Mouse (Mus musculus): ENCODE results near the gene Crb3. TPM values are rescaled to one million over a fixed set of nuclear protein-coding genes. Genes with fewer than 3 reads are reported as not detected.

Gene Crb3
- total and polyA plus RNA-seq, 2 experiments = 21.9 to 45.6 TPM

GRCm38 (mm10) chr17:57062548-57062947 is 3.6 kb downstream of the Crb3 start:
- peak; percentile 27 for DNase-seq (ENCODE audit: extremely low read depth, low read depth, low spot score)
- H3K36me3 ChIP-seq (ENCODE audit: control insufficient read depth, insufficient read depth, low read length) = no peaks in the 10 kb centered on the region; the same call in 1 of the 2 replicates
- peaks cover 13% of the 10 kb centered on the region for H3K4me1 ChIP-seq (ENCODE audit: control insufficient read depth, insufficient read depth, low read length)
- no peak for TF ChIP-seq POLR2A (IDR thresholded peaks at IDR 0.05; ENCODE audit: extremely low read depth, insufficient read depth, low read length)
- TF ChIP-seq CTCF (IDR thresholded peaks at IDR 0.05; ENCODE audit: low read depth, low read length) = no peak
- H3K9ac ChIP-seq (ENCODE audit: low read depth, low read length) = peak overlapping the region; percentile 83
- H3K27me3 ChIP-seq (ENCODE audit: control insufficient read depth, insufficient read depth, low read length) = no peaks in the 10 kb centered on the region
- peaks cover 4% of the 10 kb centered on the region; the same call in 1 of the 2 replicates for H3K79me2 ChIP-seq (ENCODE audit: control insufficient read depth, insufficient read depth, low read length)
- H3K4me3 ChIP-seq (ENCODE audit: insufficient read depth, low read depth, low read length) = peak overlapping the region; percentile 78
- WGBS = 1% methylated on average over 22 of the region's 22 CpGs
- H3K27ac ChIP-seq (replicated peaks; ENCODE audit: insufficient read depth, low read depth, low read length) = peak overlapping the region; percentile 80

GRCm38 (mm10) chr17:57063031-57063430 is 4.1 kb downstream of the Crb3 start:
- H3K27ac ChIP-seq (replicated peaks; ENCODE audit: insufficient read depth, low read depth, low read length) = no peak overlapping the region
- peak overlapping the region; percentile 21; the same call in 1 of the 2 replicates for H3K9ac ChIP-seq (ENCODE audit: low read depth, low read length)
- WGBS = 26% methylated on average over 8 of the region's 8 CpGs
- no peak for DNase-seq (ENCODE audit: extremely low read depth, low read depth, low spot score)
- TF ChIP-seq POLR2A (IDR thresholded peaks at IDR 0.05; ENCODE audit: extremely low read depth, insufficient read depth, low read length) = no peak
- TF ChIP-seq CTCF (IDR thresholded peaks at IDR 0.05; ENCODE audit: low read depth, low read length) = no peak
- H3K4me3 ChIP-seq (ENCODE audit: insufficient read depth, low read depth, low read length) = peak overlapping the region; percentile 43
- H3K79me2 ChIP-seq (ENCODE audit: control insufficient read depth, insufficient read depth, low read length) = peaks cover 4% of the 10 kb centered on the region; the same call in 1 of the 2 replicates
- no peaks in the 10 kb centered on the region for H3K27me3 ChIP-seq (ENCODE audit: control insufficient read depth, insufficient read depth, low read length)
- H3K36me3 ChIP-seq (ENCODE audit: control insufficient read depth, insufficient read depth, low read length) = no peaks in the 10 kb centered on the region
- peaks cover 10% of the 10 kb centered on the region for H3K4me1 ChIP-seq (ENCODE audit: control insufficient read depth, insufficient read depth, low read length)

GRCm38 (mm10) chr17:57066908-57067307 is 8.0 kb downstream of the Crb3 start:
- no peak overlapping the region for H3K4me3 ChIP-seq (ENCODE audit: insufficient read depth, low read depth, low read length)
- TF ChIP-seq CTCF (IDR thresholded peaks at IDR 0.05; ENCODE audit: low read depth, low read length) = no peak
- no peak for TF ChIP-seq POLR2A (IDR thresholded peaks at IDR 0.05; ENCODE audit: extremely low read depth, insufficient read depth, low read length)
- H3K27me3 ChIP-seq (ENCODE audit: control insufficient read depth, insufficient read depth, low read length) = no peaks in the 10 kb centered on the region
- no peak overlapping the region for H3K27ac ChIP-seq (replicated peaks; ENCODE audit: insufficient read depth, low read depth, low read length)
- peaks cover 4% of the 10 kb centered on the region; the same call in 1 of the 2 replicates for H3K79me2 ChIP-seq (ENCODE audit: control insufficient read depth, insufficient read depth, low read length)
- 0 out of 2 replicates have a peak, but pooled peaks cover 3% of the 10 kb centered on the region for H3K4me1 ChIP-seq (ENCODE audit: control insufficient read depth, insufficient read depth, low read length)
- no peak overlapping the region for H3K9ac ChIP-seq (ENCODE audit: low read depth, low read length)
- WGBS = 79% methylated on average over 5 of the region's 5 CpGs
- H3K36me3 ChIP-seq (ENCODE audit: control insufficient read depth, insufficient read depth, low read length) = no peaks in the 10 kb centered on the region
- no peak for DNase-seq (ENCODE audit: extremely low read depth, low read depth, low spot score)

DNA sequence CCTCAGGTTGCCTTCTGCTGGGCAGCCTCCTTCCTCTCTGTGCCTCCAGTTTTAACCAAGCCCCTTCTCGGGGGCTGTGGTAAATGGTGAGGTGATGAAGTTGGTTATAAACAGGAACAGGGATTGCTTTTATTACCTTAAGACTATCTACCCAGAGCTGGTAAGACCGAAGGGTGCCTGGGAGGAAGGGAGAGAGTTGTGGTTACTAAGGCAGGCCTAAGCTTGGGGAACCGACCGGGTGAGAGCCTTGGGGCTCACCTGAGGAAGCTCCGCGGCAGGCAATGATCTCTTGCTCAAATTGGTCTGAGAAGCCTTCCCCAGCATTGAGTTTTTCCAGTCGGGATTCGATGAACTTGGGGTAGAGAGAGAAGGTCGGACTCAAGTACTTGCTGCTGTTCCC is 11.4 kb downstream of the Crb3 start:
- Histone ChIP-seq H3K79me2 (ENCODE audit: control insufficient read depth, insufficient read depth, low read length) (no peaks in the 10 kb centered on the region), H3K27me3 (ENCODE audit: control insufficient read depth, insufficient read depth, low read length) (no peaks in the 10 kb centered on the region), H3K9ac (ENCODE audit: low read depth, low read length) (no peak overlapping the region), H3K4me3 (ENCODE audit: insufficient read depth, low read depth, low read length) (no peak overlapping the region), H3K27ac (replicated peaks; ENCODE audit: insufficient read depth, low read depth, low read length) (no peak overlapping the region), H3K36me3 (ENCODE audit: control insufficient read depth, insufficient read depth, low read length) (no peaks in the 10 kb centered on the region), H3K4me1 (ENCODE audit: control insufficient read depth, insufficient read depth, low read length) (no peaks in the 10 kb centered on the region)
- no peak for TF ChIP-seq POLR2A (IDR thresholded peaks at IDR 0.05; ENCODE audit: extremely low read depth, insufficient read depth, low read length)
- TF ChIP-seq CTCF (IDR thresholded peaks at IDR 0.05; ENCODE audit: low read depth, low read length) = no peak
- WGBS = 31% methylated on average over 9 of the region's 9 CpGs
- no peak for DNase-seq (ENCODE audit: extremely low read depth, low read depth, low spot score)

- H3K36me3 ChIP-seq (ENCODE audit: control insufficient read depth, insufficient read depth, low read length) = no peaks in the 10 kb centered on the region
- H3K4me1 ChIP-seq (ENCODE audit: control insufficient read depth, insufficient read depth, low read length) = no peaks in the 10 kb centered on the region
- DNase-seq (ENCODE audit: extremely low read depth, low read depth, low spot score) = no peak
- H3K27me3 ChIP-seq (ENCODE audit: control insufficient read depth, insufficient read depth, low read length) = no peaks in the 10 kb centered on the region
- H3K4me3 ChIP-seq (ENCODE audit: insufficient read depth, low read depth, low read length) = no peak overlapping the region
- 12% methylated on average over 11 of the region's 11 CpGs for WGBS
- no peak overlapping the region for H3K9ac ChIP-seq (ENCODE audit: low read depth, low read length)
- H3K79me2 ChIP-seq (ENCODE audit: control insufficient read depth, insufficient read depth, low read length) = no peaks in the 10 kb centered on the region
- TF ChIP-seq POLR2A (IDR thresholded peaks at IDR 0.05; ENCODE audit: extremely low read depth, insufficient read depth, low read length) (no peak), CTCF (IDR thresholded peaks at IDR 0.05; ENCODE audit: low read depth, low read length) (no peak)
- no peak overlapping the region for H3K27ac ChIP-seq (replicated peaks; ENCODE audit: insufficient read depth, low read depth, low read length)
Measured at GRCm38 (mm10) chr17:57070699-57071098, 11.8 kb downstream of the Crb3 start.

DNA sequence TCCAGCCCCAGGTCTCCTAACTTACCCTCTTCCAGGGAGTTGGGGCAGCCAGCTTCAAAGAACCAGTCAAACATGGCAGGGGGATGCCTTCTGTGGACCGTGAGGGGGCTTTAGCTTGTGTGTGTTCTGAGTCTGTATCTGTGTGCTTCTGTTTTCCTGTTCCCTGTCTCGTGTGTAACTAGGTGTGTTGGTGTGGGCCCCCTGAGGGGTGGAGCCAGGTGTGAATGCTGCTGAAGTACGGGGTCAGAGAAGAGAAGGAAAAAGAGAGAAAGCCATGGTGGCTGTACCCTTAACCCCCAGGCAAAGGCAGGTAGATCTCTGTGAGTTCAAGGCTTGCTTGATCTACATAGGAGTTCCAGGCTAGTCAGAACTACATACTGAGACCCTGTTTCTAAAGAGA is 18.0 kb downstream of the Crb3 start:
- 77% methylated on average over 3 of the region's 3 CpGs for WGBS
- H3K79me2 ChIP-seq (ENCODE audit: control insufficient read depth, insufficient read depth, low read length) = no peaks in the 10 kb centered on the region
- TF ChIP-seq POLR2A (IDR thresholded peaks at IDR 0.05; ENCODE audit: extremely low read depth, insufficient read depth, low read length) = no peak
- no peak for TF ChIP-seq CTCF (IDR thresholded peaks at IDR 0.05; ENCODE audit: low read depth, low read length)
- H3K36me3 ChIP-seq (ENCODE audit: control insufficient read depth, insufficient read depth, low read length) = no peaks in the 10 kb centered on the region
- no peaks in the 10 kb centered on the region for H3K27me3 ChIP-seq (ENCODE audit: control insufficient read depth, insufficient read depth, low read length)
- no peak overlapping the region for H3K4me3 ChIP-seq (ENCODE audit: insufficient read depth, low read depth, low read length)
- H3K9ac ChIP-seq (ENCODE audit: low read depth, low read length) = no peak overlapping the region
- DNase-seq (ENCODE audit: extremely low read depth, low read depth, low spot score) = no peak
- no peaks in the 10 kb centered on the region for H3K4me1 ChIP-seq (ENCODE audit: control insufficient read depth, insufficient read depth, low read length)
- no peak overlapping the region for H3K27ac ChIP-seq (replicated peaks; ENCODE audit: insufficient read depth, low read depth, low read length)

Data from liver, adult 2 months (tissue).